Mouse (Mus musculus) CD4-positive, CD25-positive, alpha-beta regulatory T cell, adult 4 months (primary cell): ENCODE data around the gene Pcsk2. TPM values are rescaled to one million over a fixed set of nuclear protein-coding genes. Genes with fewer than 3 reads are reported as not detected.

Experiments used
- ATAC-seq: one replicate; pipeline ENCODE4 v1.8.0; 2017
- polyA plus RNA-seq, 2 experiments: library from polyadenylated mRNA; unstranded; fragments of 100-300 nt; shearing (Covaris generic); gene quantifications; one replicate each; pipeline ENCODE4 v1.2.1; 2017

The Pcsk2 gene
- polyA plus RNA-seq, 2 experiments from 2014 or later = 0.07 TPM; not detected in 1

GRCm38 (mm10) chr2:143739475-143740226 lies 193.7 kb downstream of the Pcsk2 start:
- no peak for ATAC-seq

DNA sequence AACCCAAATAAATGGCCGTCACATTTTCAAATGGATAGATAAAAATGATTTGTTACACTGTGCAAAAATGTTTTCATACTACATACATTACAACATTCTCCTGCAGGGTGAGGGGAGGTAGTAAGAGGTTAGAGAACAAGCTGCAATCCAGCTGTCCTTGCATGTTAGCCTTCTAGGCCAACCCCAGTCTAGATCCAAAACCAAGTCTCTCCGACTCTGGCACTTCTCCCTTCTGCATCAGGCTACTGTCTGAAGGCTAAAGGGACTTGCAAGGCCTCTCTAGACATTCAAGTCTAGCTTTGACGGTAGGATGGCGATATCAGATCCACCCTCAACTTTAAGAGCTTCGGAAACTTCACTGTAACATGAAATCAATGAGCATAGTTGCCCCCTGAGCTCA lies 196.5 kb downstream of the Pcsk2 start:
- no peak for ATAC-seq

GRCm38 (mm10) chr2:143743081-143743480 lies 197.1 kb downstream of the Pcsk2 start:
- ATAC-seq = no peak

GRCm38 (mm10) chr2:143752051-143752788 lies 206.3 kb downstream of the Pcsk2 start:
- ATAC-seq = no peak

- no peak for ATAC-seq
Observed at GRCm38 (mm10) chr2:143776448-143776847, 230.5 kb downstream of the Pcsk2 start.

DNA sequence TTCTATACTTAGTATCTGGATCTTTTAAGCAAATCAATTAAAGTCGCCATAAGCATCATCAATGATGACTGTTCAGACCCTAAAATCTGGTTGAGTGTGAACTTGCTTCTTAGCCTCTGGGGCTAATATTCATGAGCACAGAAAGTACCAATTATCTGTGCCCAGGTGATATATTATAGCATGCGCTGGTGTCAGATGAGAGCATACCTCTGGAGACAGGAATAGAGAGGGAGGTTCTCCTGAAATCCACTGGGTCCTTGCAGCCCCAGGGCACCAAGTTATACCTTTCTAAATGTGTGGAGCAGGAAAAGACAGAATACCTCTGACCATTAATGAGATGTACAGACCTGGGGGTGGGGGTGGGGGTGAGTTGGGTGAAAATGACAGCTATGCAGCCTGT lies 234.4 kb downstream of the Pcsk2 start:
- no peak for ATAC-seq

DNA sequence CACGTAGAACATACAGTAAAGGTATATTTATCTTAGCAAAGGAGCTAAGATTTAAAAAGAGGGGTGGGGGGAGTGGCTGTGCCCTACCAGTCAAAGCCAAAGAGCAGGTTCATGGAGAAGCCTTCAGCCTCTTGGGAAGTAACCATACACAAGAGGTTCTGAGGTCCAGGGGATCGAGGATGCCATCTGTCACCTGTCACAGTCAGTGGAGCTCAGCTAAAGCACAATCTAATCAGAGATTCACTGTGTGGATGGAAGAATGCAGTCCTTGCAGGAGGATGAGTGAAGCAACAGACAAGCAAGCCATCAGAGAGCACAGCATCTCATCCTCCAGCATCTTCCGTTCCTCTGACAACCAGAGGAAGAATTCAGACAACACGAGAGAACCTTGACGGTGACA lies 244.0 kb downstream of the Pcsk2 start:
- ATAC-seq = no peak

- no peak for ATAC-seq
Observed at GRCm38 (mm10) chr2:143795858-143796257, 249.9 kb downstream of the Pcsk2 start.

- ATAC-seq = no peak
Observed at GRCm38 (mm10) chr2:143796335-143797013, 250.5 kb downstream of the Pcsk2 start.

DNA sequence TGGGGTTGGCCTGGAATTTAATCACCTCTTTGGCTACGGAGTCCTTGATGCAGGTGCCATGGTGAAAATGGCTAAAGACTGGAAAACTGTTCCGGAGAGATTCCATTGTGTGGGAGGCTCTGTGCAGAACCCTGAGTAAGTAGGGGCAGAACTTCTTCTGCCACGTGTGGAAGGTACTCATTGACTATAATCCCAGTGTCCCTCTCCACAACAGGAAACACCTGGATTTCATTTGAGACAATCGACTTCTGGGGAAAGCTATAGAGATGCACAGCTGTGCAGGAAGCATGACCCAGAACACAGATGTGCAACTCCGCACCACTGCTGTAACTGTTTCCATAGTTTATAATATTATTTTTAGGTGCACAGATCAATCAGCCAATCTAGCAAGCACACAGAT lies 255.1 kb downstream of the Pcsk2 start:
- no peak for ATAC-seq

- no peak for ATAC-seq
Observed at GRCm38 (mm10) chr2:143806140-143806923, 260.4 kb downstream of the Pcsk2 start.

DNA sequence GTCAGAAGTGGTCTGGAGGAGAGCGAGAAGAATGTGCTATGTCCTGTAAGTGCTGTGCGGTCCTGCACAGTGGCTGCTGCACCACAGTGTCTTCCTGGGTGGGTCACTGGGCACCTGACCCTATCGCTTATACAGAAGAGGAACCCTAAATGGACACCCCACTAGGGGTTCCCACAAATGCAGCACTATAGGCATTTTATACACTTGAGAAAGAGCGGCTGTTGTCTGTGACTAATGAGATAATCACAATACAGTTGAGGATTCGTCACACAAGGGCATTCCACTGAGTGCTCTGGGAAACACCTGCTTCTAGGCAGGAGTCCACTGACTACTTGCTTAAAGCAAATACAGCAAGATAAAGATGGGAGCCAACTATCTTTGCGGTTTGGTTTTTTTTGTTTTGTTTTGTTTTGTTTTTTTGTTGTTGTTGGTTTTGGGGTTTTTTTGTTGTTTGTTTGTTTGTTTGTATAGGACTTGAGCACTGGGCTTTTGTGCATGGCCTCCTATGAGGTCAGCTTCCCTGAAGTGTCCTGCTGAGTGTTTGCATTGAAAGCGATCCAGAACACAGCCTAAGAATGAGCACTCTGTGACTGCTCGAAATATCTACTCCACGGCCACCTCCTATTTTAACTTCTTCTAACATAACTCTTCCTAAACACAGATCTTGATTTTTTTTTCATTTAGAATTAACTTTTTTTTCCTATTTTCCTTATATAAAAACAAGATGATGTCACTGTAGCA lies 261.1 kb downstream of the Pcsk2 start:
- ATAC-seq = no peak

DNA sequence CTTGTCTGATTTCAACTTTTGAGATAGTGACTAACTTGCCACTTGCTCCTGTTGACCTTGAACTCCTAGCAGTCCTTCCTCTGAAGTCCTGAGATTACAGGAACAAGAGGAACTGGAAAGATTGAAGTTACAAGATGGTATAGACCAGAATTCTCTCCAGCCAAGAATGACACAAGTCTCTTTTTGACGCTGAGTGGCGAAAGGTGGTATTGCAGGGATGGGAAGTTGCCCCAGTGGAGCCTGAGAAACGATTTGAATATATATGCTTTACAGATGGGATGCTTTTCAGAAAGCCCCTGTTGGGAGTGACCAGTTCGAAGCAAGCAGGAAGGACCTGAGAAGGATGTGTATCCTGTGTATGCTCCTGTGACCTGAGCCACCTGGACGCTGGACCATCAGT lies 262.8 kb downstream of the Pcsk2 start:
- no peak for ATAC-seq

- ATAC-seq = no peak
Observed at GRCm38 (mm10) chr2:143812262-143812661, 266.3 kb downstream of the Pcsk2 start.

- no peak for ATAC-seq
Observed at GRCm38 (mm10) chr2:143813461-143813860, 267.5 kb downstream of the Pcsk2 start.

GRCm38 (mm10) chr2:143831645-143832044 lies 285.7 kb downstream of the Pcsk2 start:
- ATAC-seq = no peak

DNA sequence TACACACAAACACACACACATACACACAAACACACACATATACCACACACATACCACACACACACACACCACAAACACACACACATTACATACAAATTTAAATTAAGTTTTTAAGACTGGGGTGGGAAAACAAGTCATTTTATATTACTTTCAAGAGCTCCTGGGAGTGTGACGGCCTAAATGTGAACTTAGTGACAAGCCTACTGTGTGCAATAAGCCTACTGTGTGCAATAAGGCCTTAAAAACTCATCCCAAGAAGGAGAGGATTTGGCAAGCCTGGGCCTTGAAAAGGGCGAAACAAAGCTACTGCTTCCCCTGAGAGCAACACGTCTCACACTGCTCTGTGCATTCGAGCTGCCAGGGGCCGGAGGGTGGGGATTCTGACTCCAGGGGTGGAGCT lies 286.8 kb downstream of the Pcsk2 start:
- ATAC-seq = no peak

- ATAC-seq = no peak
Observed at GRCm38 (mm10) chr2:143834082-143834481, 288.1 kb downstream of the Pcsk2 start.

DNA sequence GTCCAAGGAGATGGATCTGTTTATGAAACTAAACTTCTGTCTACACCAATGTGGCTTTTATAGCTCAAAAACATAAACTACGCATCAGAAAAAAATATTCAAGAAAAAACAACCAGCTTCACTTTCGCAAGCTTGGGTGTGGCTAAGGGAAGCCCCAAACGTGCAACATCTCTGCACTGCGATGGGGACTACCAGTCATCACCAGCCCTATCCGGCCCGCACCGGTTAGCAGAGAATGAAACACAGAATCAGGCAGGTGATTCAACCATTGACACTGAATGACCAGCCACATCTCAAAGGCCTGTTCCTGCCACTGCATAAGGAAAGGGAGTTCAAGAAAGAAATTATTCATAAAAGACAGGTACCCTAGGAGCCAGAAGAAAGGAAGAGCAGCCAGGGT lies 289.9 kb downstream of the Pcsk2 start:
- ATAC-seq = no peak

DNA sequence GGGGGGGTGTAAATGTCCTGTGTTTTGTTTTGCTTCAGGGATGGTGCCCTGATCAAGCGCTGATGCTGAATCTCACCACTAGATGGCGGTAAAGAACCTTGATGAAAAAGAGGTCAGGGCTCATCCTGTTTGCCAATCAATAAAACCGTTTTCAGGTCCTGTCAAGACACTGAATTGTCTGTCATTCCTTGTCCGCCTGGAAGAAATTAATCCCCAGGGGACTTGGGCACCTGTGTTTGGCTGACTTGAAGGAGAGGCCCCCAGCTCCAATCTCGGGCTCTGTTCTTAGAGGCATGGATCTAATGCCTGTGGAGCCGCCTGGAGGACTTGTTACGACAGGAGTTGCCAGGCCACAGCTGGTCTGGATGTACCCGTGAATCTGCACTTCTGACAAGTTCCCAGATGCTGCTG lies 291.3 kb downstream of the Pcsk2 start:
- peak; percentile 70 for ATAC-seq

- peak; percentile 53 for ATAC-seq
Observed at GRCm38 (mm10) chr2:143838698-143839097, 292.7 kb downstream of the Pcsk2 start.

DNA sequence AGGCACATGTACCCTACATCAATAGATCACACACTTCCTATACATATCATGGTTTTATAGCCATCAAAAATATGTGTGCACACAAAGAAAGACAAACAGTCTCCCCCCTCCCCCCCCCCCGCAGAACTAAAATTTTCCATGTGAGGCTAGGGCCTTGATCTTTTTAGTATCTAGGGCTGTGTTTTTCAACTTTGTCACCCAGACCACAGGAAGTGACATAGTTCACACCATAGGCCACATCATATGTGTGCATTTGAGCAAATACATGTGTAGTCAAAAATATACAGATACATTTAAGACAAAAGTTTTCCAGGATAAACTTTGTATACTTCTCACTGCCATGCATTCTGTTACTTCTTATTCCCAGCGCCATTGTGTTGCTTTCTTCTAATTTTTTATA lies 293.5 kb downstream of the Pcsk2 start:
- peak; percentile 70 for ATAC-seq
